ENCODE assay signal across 8 mouse cellular contexts in the genomic region with DNA sequence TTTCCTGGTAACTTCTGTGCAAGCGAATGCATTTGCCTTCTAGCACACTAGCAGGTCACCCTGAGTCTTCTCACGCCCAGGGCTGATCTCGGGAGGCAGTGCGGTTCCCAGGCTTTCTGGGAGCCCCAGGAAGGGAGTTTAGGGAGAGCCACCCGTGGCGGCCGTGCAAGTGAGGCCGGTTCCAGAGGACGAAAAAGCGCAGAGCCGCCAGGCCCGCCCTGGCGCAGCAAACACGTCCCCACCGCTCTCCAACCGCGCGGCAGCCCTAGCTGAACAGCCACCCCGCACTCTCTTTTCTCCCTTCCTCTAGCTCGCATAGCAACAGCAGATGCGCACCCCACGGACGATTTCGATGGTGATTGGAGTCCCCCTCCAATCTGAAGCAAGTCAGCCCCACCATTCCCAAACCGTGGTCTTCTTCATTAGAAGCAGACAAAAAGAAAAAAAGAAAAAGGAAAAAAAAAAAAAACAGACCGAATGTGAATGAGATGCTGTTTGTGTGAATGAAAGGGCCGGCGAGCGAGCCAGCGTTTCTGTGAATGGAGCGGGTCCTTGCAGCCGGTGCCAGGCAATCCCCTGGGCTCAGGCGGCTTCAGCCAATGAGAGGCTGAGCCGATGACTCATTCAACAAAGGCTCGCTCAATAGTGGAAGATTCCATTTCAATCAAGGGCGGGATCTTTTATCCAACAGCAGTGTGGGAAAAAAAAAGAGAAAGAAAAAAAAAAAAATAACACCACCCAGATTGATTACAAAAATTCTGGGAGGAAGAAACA. TPM values are rescaled to one million over a fixed set of nuclear protein-coding genes. Genes with fewer than 3 reads are reported as not detected.
DNase-seq lines count a peak whose midpoint lies in the region; ATAC-seq and TF ChIP-seq lines count a peak whose summit lies in the region.

A gene (minus strand): TSS at position 509 of the 774 bp plus-strand sequence.

- no peaks in the 10 kb centered on the region for H3K9me3 ChIP-seq in hindbrain, postnatal 0 days (ENCODE audit: low read length)

- peak within 1 kb of the TSS; percentile 66 for H3K4me3 ChIP-seq in hindbrain, postnatal 0 days (ENCODE audit: low read length)
- peak within 1 kb of the TSS; percentile 86 for H3K4me3 ChIP-seq in left cerebral cortex, adult 2 months

- no peak for TF ChIP-seq CTCF in hindbrain, postnatal 0 days (IDR thresholded peaks at IDR 0.05; ENCODE audit: low read depth)
- no peak for TF ChIP-seq CTCF in left cerebral cortex, adult 2 months (IDR thresholded peaks at IDR 0.05)

- intact Hi-C loops in left cerebral cortex, adult 2 months (cut with DNase I): loop anchor here (2.0 kb wide), 2 partner anchors 48 to 132 kb away; no protein-coding TSS in a partner anchor

- peak; percentile 77 to 89 for DNase-seq in adrenal gland, adult (ENCODE audit: inconsistent age in 2 of 2, low spot score in 1 of 2)
- DNase-seq in cerebellum, postnatal 4 days (ENCODE audit: low spot score in 2 of 2): peak; percentile 60 to 86
- DNase-seq in gastrocnemius, adult 18-20 months (ENCODE audit: low spot score): peak; percentile 41
- peak; percentile 97 for DNase-seq in hindbrain, postnatal 0 days (ENCODE audit: low spot score)
- DNase-seq in left cerebral cortex, adult 2 months (ENCODE audit: extremely low spot score in 1 of 2, low spot score in 2 of 2): peak; percentile 76 to 86
- peak; percentile 70 for DNase-seq in lung, postnatal 36 days
- DNase-seq in right cerebral cortex, postnatal 4 days: peak; percentile 82

- WGBS in hindbrain, postnatal 0 days: under 1% methylated on average over 36 of the region's 36 CpGs

- H3K4me1 ChIP-seq in hindbrain, postnatal 0 days (ENCODE audit: insufficient read depth, low read length): peaks cover 14% of the 10 kb centered on the region

- H3K27ac ChIP-seq in hindbrain, postnatal 0 days: peak within 1 kb of the TSS; percentile 90
- peak within 1 kb of the TSS; percentile 84 for H3K27ac ChIP-seq in left cerebral cortex, adult 2 months

- H3K36me3 ChIP-seq in hindbrain, postnatal 0 days (ENCODE audit: insufficient read depth, low read length): no peaks in the 10 kb centered on the region

- peak within 1 kb of the TSS; percentile 86 for H3K4me2 ChIP-seq in hindbrain, postnatal 0 days (ENCODE audit: low read depth, low read length)

- no peaks in the 10 kb centered on the region for H3K27me3 ChIP-seq in hindbrain, postnatal 0 days (ENCODE audit: insufficient read depth, low read length)

- peak within 1 kb of the TSS; percentile 60 for H3K9ac ChIP-seq in hindbrain, postnatal 0 days (replicated peaks; ENCODE audit: low read length)

- ATAC-seq in hindbrain, postnatal 0 days: peak; percentile 92
- ATAC-seq in activated CD4-positive, CD25-positive, alpha-beta regulatory T cell, adult 4 months: no peak

RNA-seq across cellular contexts. Expression of the gene that starts here (rescaled TPM):
- total RNA-seq in gastrocnemius, adult 18-20 months (2021): 1 to 10 TPM in 1 of 2 experiments, under 1 TPM in 1; 0.59 to 1.0 TPM
- 111 and 122 TPM in 2 replicates for total RNA-seq in hindbrain, postnatal 0 days (2014; rRNA removed)
- polyA plus RNA-seq in hindbrain, postnatal 0 days (2015; fragmentation: Nextera tagmentation; extraction: Ambion mirVana): 8.5 and 9.1 TPM in 2 replicates
- 100 to 1,000 TPM; 234 to 242 TPM for total RNA-seq in left cerebral cortex, adult 2 months (2021)
- not detected for polyA plus RNA-seq in activated CD4-positive, CD25-positive, alpha-beta regulatory T cell, adult 4 months (2017; shearing (Covaris generic))

Comparison
In these comparisons a context has a peak if more than half of its experiments do, and no peak if none do; other contexts are left out.
1. RNA of the gene that starts here (total RNA-seq): 234 to 242 TPM in left cerebral cortex, adult 2 months and 111 to 122 TPM in hindbrain, postnatal 0 days; 0.59 to 1.0 TPM in gastrocnemius, adult 18-20 months; every median in the first group is over 10 times any median in the second.
2. DNase-seq: peak in every context shown above with its lines; median percentile 97 in hindbrain, postnatal 0 days; 83 in adrenal gland, adult; 82 in right cerebral cortex, postnatal 4 days; 81 in left cerebral cortex, adult 2 months; 73 in cerebellum, postnatal 4 days; 70 in lung, postnatal 36 days; 41 in gastrocnemius, adult 18-20 months.